Mouse (Mus musculus) erythroblast, embryonic 14.5 days (primary cell): Measurements from ENCODE around the gene Thada. TPM values are rescaled to one million over a fixed set of nuclear protein-coding genes. Genes with fewer than 3 reads are reported as not detected.

ENCODE experiments used
- H3K27me3 ChIP-seq: 2 replicates; pipeline ENCODE4 v1.6.1; 2012; ENCODE audit warnings: inconsistent platforms; ENCODE audit not compliant: control insufficient read depth
- H3K36me3 ChIP-seq: 2 replicates; pipeline ENCODE4 v1.6.1; 2012; ENCODE audit warnings: mild to moderate bottlenecking, inconsistent platforms; ENCODE audit not compliant: control insufficient read depth
- H3K4me1 ChIP-seq: 2 replicates; pipeline ENCODE4 v1.6.1; 2012; ENCODE audit warnings: inconsistent platforms; ENCODE audit not compliant: control insufficient read depth
- H3K4me3 ChIP-seq: replicated peaks from 2 replicates; pipeline ENCODE3; 2012; ENCODE audit warnings: moderate library complexity, mild to moderate bottlenecking, inconsistent platforms
- H3K9me3 ChIP-seq: 2 replicates; pipeline ENCODE4 v1.6.1; 2012; ENCODE audit warnings: low read length, inconsistent platforms, mixed read lengths; ENCODE audit not compliant: control insufficient read depth
- GATA1 ChIP-seq: IDR thresholded peaks from 2 replicates; pipeline ENCODE4 v1.6.1; 2012; ENCODE audit warnings: low read length, inconsistent platforms, mixed read lengths
- TAL1 ChIP-seq: IDR thresholded peaks from 3 replicates; pipeline ENCODE4 v1.6.1; 2012; ENCODE audit warnings: low read length, inconsistent platforms, mixed read lengths
- polyA plus RNA-seq: library from polyadenylated mRNA; stranded (reverse); fragments of >175 nt; gene quantifications from 2 replicates; pipeline ENCODE4 v1.2.3, GENCODE M21; 2012

Gene Thada
- polyA plus RNA-seq, 1 experiment, result 0.08 TPM

GRCm38 (mm10) chr17:84422001-84422785, 43.8 kb downstream of the Thada start:
- Histone ChIP-seq H3K9me3 (no peaks in the 10 kb centered on the region), H3K36me3 (peaks cover 61% of the 10 kb centered on the region), H3K27me3 (no peaks in the 10 kb centered on the region), H3K4me1 (peaks cover 7% of the 10 kb centered on the region), H3K4me3 (no peak overlapping the region)
- TF ChIP-seq GATA1 (no peak), TAL1 (no peak)

DNA sequence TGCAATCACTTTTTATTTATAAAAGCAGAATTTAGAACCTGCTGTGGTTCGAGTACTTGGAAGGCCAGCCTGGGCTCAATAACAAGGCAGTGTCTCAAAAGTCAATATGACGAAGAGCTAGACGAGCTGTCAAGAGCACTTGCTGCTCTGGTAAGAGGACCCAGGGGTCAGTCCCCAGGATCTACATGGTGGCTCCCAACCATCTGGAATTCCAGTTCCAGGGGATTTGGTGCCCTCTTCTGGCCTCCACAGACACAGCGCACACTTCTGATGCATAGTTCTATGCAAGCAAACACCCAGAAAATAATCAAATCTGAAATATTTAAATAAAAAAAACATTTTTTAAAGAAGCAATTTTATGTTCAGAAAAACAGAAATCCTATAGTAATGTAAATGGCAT, 45.0 kb downstream of the Thada start:
- Histone ChIP-seq H3K36me3 (peaks cover 53% of the 10 kb centered on the region), H3K4me3 (no peak overlapping the region), H3K9me3 (no peaks in the 10 kb centered on the region), H3K4me1 (peaks cover 7% of the 10 kb centered on the region), H3K27me3 (no peaks in the 10 kb centered on the region)
- no peak for TF ChIP-seq GATA1
- no peak for TF ChIP-seq TAL1

DNA sequence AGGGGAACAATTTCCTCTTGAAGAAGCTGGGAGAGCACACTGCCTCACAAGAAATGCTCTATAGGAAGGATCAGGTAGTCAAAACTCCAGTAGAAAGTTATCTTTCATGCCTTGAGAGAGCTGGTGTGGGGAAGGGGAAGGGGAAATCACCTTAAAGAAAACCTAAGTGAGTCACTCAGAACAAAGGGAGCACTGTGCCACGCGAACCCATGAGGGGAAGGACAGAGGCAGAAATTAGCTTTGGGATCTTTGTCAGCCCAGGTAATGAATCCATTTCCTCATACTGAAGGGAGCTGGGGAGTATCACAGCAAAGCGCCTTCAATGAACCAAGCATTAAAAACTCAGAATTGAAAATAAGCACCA, 45.7 kb downstream of the Thada start:
- H3K9me3 ChIP-seq, result no peaks in the 10 kb centered on the region
- peaks cover 6% of the 10 kb centered on the region for H3K4me1 ChIP-seq
- no peaks in the 10 kb centered on the region for H3K27me3 ChIP-seq
- TF ChIP-seq TAL1 (no peak), GATA1 (no peak)
- no peak overlapping the region for H3K4me3 ChIP-seq
- peaks cover 48% of the 10 kb centered on the region for H3K36me3 ChIP-seq

- peaks cover 6% of the 10 kb centered on the region for H3K4me1 ChIP-seq
- H3K9me3 ChIP-seq, result no peaks in the 10 kb centered on the region
- H3K27me3 ChIP-seq, result no peaks in the 10 kb centered on the region
- H3K4me3 ChIP-seq, result no peak overlapping the region
- peaks cover 47% of the 10 kb centered on the region for H3K36me3 ChIP-seq
- no peak for TF ChIP-seq GATA1
- no peak for TF ChIP-seq TAL1
Measured at GRCm38 (mm10) chr17:84419326-84420275, 46.4 kb downstream of the Thada start.

DNA sequence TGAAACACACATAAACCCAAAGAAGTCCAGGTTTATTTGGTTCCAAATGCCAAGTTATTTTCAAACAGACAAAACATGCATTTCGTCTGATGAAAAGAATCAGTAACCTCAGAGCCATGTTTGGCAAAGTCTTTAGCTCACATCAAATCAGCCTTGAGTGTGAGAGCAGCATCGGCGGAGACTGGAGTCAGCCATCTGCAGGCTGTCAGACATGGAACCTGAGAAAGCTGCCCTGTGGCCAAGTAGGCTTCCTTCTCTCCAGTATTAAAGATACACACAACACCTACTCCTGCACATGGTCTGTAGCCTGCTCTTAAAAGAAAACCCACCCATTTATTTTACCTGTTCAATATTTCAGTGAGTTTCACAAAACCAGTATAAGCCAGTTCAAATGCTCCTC, 50.1 kb downstream of the Thada start:
- TF ChIP-seq TAL1, result no peak
- TF ChIP-seq GATA1, result no peak
- Histone ChIP-seq H3K4me3 (no peak overlapping the region), H3K9me3 (no peaks in the 10 kb centered on the region), H3K36me3 (peaks cover 37% of the 10 kb centered on the region), H3K4me1 (peaks cover 6% of the 10 kb centered on the region), H3K27me3 (no peaks in the 10 kb centered on the region)

DNA sequence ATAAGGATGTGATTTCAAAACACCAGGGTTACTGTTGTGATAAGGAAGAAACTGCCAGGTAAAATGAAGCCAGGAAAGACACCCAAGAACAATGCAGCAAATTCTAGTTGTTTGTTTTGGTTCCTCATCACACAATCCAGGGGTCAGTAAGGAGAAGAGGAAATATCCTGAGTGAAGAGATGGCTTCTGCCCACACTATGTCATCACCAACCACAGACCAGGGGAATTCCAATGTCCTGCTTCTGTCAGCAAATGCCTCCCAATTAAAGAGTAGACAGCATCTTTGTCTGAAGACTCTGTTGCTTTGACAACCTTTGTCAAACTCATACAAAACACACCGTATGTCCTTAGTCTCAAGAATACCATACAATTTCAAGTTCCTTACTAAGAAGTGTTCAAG, 57.3 kb downstream of the Thada start:
- Histone ChIP-seq H3K4me3 (no peak overlapping the region), H3K27me3 (no peaks in the 10 kb centered on the region), H3K4me1 (no peaks in the 10 kb centered on the region), H3K9me3 (no peaks in the 10 kb centered on the region), H3K36me3 (peaks cover 12% of the 10 kb centered on the region)
- TF ChIP-seq GATA1 (no peak), TAL1 (no peak)

DNA sequence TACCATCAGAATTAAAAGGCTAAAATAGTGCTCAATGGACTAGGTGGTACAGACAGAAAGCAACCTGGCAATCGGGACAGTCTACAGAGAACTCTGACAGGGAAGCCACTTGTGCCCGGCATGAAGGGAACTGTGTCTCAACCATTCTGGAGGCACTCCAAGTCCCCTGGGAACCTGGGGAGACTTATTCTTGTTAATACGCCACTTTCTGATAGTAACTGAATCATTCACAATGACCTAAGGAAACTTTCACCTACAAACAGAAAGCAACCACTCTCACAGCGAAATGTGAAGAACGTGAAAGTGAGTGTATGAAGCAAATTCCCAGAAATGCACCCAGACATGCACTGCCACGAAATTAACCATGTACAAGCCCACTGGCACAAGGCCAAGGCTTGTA, 60.4 kb downstream of the Thada start:
- Histone ChIP-seq H3K4me3 (no peak overlapping the region), H3K9me3 (no peaks in the 10 kb centered on the region), H3K36me3 (peaks cover 8% of the 10 kb centered on the region), H3K27me3 (no peaks in the 10 kb centered on the region), H3K4me1 (no peaks in the 10 kb centered on the region)
- no peak for TF ChIP-seq GATA1
- no peak for TF ChIP-seq TAL1

GRCm38 (mm10) chr17:84401796-84402195, 64.2 kb downstream of the Thada start:
- no peaks in the 10 kb centered on the region for H3K27me3 ChIP-seq
- no peak for TF ChIP-seq TAL1
- TF ChIP-seq GATA1, result no peak
- H3K4me3 ChIP-seq, result no peak overlapping the region
- peaks cover 16% of the 10 kb centered on the region for H3K36me3 ChIP-seq
- H3K9me3 ChIP-seq, result no peaks in the 10 kb centered on the region
- no peaks in the 10 kb centered on the region for H3K4me1 ChIP-seq

DNA sequence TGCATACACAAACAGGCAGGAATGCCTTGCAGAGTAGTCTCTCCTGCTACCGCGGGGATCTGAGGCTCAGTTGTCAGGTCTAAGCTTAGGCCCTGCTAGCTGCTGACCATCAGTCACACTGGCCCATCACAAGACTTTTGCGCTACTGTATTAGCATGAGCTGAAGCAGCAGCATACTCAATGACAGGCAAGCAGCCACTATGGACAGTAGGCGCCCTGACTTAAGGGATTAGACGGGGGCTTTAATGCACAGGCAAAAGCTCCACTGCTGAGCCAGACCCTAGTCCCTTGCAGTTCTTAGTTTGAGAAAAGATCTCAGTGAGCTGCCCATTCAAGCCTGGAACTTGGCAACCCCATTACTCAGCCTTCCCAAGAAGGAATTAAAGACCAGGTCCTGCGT, 66.6 kb downstream of the Thada start:
- H3K9me3 ChIP-seq, result no peaks in the 10 kb centered on the region
- no peaks in the 10 kb centered on the region for H3K27me3 ChIP-seq
- TF ChIP-seq TAL1, result no peak
- TF ChIP-seq GATA1, result no peak
- no peaks in the 10 kb centered on the region for H3K4me1 ChIP-seq
- peaks cover 23% of the 10 kb centered on the region for H3K36me3 ChIP-seq
- H3K4me3 ChIP-seq, result no peak overlapping the region
